Mouse (Mus musculus): ENCODE measurements at regions not wholly inside any gene's neighbourhood (a gene's known extent, or its start where the extent isn't known, plus 50 kb on each side); places are given as distances from the start of the nearest gene placed in this dataset.
A peak's percentile ranks its signal among the peaks of the same experiment; 100 is the strongest.

- no peak overlapping the region for H3K4me2 ChIP-seq (ENCODE audit: low read length)
- H3K9ac ChIP-seq (ENCODE audit: low read depth, low read length): no peak overlapping the region
- ATAC-seq: no peak
- no peaks in the 10 kb centered on the region for H3K36me3 ChIP-seq (ENCODE audit: control insufficient read depth, insufficient read depth, low read length)
- 68% methylated on average over 5 of the region's 5 CpGs for WGBS
- H3K27ac ChIP-seq (ENCODE audit: low read length): no peak overlapping the region
- H3K4me3 ChIP-seq (ENCODE audit: low read depth, low read length): no peak overlapping the region
- no peaks in the 10 kb centered on the region for H3K27me3 ChIP-seq (ENCODE audit: control insufficient read depth, insufficient read depth, low read depth, low read length)
- H3K9me3 ChIP-seq (replicated peaks; ENCODE audit: control insufficient read depth, low read length, poor library complexity, severe bottlenecking): no peaks in the 10 kb centered on the region
- 0 out of 2 replicates have a peak, but pooled peaks cover 3% of the 10 kb centered on the region for H3K4me1 ChIP-seq (ENCODE audit: control insufficient read depth, insufficient read depth, low read length)
Measured at GRCm38 (mm10) chr5:103357558-103357957, 67.4 kb upstream of the Ptpn13 start.

- Histone ChIP-seq H3K4me3 (ENCODE audit: low read depth, low read length) (no peak overlapping the region), H3K27ac (ENCODE audit: low read length) (no peak overlapping the region), H3K36me3 (ENCODE audit: control insufficient read depth, insufficient read depth, low read length) (no peaks in the 10 kb centered on the region), H3K9me3 (replicated peaks; ENCODE audit: control insufficient read depth, low read length, poor library complexity, severe bottlenecking) (peaks cover 3% of the 10 kb centered on the region; the same call in 1 of the 2 replicates), H3K9ac (ENCODE audit: low read depth, low read length) (no peak overlapping the region), H3K4me1 (ENCODE audit: control insufficient read depth, insufficient read depth, low read length) (0 out of 2 replicates have a peak, but pooled peaks cover 3% of the 10 kb centered on the region), H3K4me2 (ENCODE audit: low read length) (no peak overlapping the region), H3K27me3 (ENCODE audit: control insufficient read depth, insufficient read depth, low read depth, low read length) (no peaks in the 10 kb centered on the region)
- ATAC-seq: no peak
- WGBS: 56% methylated on average over 6 of the region's 6 CpGs
Measured at GRCm38 (mm10) chr5:103356500-103356899, 68.5 kb upstream of the Ptpn13 start.

- peaks cover 3% of the 10 kb centered on the region; the same call in 1 of the 2 replicates for H3K9me3 ChIP-seq (replicated peaks; ENCODE audit: control insufficient read depth, low read length, poor library complexity, severe bottlenecking)
- ATAC-seq: peak; percentile 67
- H3K4me3 ChIP-seq (ENCODE audit: low read depth, low read length): peak overlapping the region; percentile 20
- peak overlapping the region; percentile 27; the same call in 1 of the 2 replicates for H3K9ac ChIP-seq (ENCODE audit: low read depth, low read length)
- 12% methylated on average over 21 of the region's 21 CpGs for WGBS
- H3K27me3 ChIP-seq (ENCODE audit: control insufficient read depth, insufficient read depth, low read depth, low read length): no peaks in the 10 kb centered on the region
- 0 out of 2 replicates have a peak, but pooled peaks cover 3% of the 10 kb centered on the region for H3K4me1 ChIP-seq (ENCODE audit: control insufficient read depth, insufficient read depth, low read length)
- peak overlapping the region; percentile 55 for H3K4me2 ChIP-seq (ENCODE audit: low read length)
- no peak overlapping the region for H3K27ac ChIP-seq (ENCODE audit: low read length)
- no peaks in the 10 kb centered on the region for H3K36me3 ChIP-seq (ENCODE audit: control insufficient read depth, insufficient read depth, low read length)
Measured at GRCm38 (mm10) chr5:103355372-103356300, 69.4 kb upstream of the Ptpn13 start.

- Histone ChIP-seq H3K4me1 (ENCODE audit: control insufficient read depth, insufficient read depth, low read length) (peaks cover 9% of the 10 kb centered on the region; the same call in 1 of the 2 replicates), H3K4me3 (ENCODE audit: low read depth, low read length) (no peak overlapping the region), H3K27me3 (ENCODE audit: control insufficient read depth, insufficient read depth, low read depth, low read length) (no peaks in the 10 kb centered on the region), H3K4me2 (ENCODE audit: low read length) (no peak overlapping the region), H3K9me3 (replicated peaks; ENCODE audit: control insufficient read depth, low read length, poor library complexity, severe bottlenecking) (0 out of 2 replicates have a peak, but pooled peaks cover 5% of the 10 kb centered on the region), H3K36me3 (ENCODE audit: control insufficient read depth, insufficient read depth, low read length) (no peaks in the 10 kb centered on the region), H3K9ac (ENCODE audit: low read depth, low read length) (no peak overlapping the region), H3K27ac (ENCODE audit: low read length) (no peak overlapping the region)
- WGBS: 22% methylated on average over 2 of the region's 2 CpGs
- no peak for ATAC-seq
Measured at GRCm38 (mm10) chr5:103343869-103344268, 81.1 kb upstream of the Ptpn13 start.

- peaks cover 18% of the 10 kb centered on the region for H3K4me1 ChIP-seq (ENCODE audit: control insufficient read depth, insufficient read depth, low read length)
- ATAC-seq: no peak
- H3K9ac ChIP-seq (ENCODE audit: low read depth, low read length): no peak overlapping the region
- no peak overlapping the region for H3K4me2 ChIP-seq (ENCODE audit: low read length)
- 0 out of 2 replicates have a peak, but pooled peaks cover 4% of the 10 kb centered on the region for H3K9me3 ChIP-seq (replicated peaks; ENCODE audit: control insufficient read depth, low read length, poor library complexity, severe bottlenecking)
- no peak overlapping the region for H3K27ac ChIP-seq (ENCODE audit: low read length)
- no peaks in the 10 kb centered on the region for H3K27me3 ChIP-seq (ENCODE audit: control insufficient read depth, insufficient read depth, low read depth, low read length)
- H3K36me3 ChIP-seq (ENCODE audit: control insufficient read depth, insufficient read depth, low read length): no peaks in the 10 kb centered on the region
- H3K4me3 ChIP-seq (ENCODE audit: low read depth, low read length): no peak overlapping the region
- 46% methylated on average over 3 of the region's 3 CpGs for WGBS
Measured at GRCm38 (mm10) chr5:103341456-103341855, 83.5 kb upstream of the Ptpn13 start.

GRCm38 (mm10) chr5:103340626-103341025, 84.4 kb upstream of the Ptpn13 start:
- 0 out of 2 replicates have a peak overlapping the region, but pooled peaks have one; percentile 30 for H3K9ac ChIP-seq (ENCODE audit: low read depth, low read length)
- H3K27ac ChIP-seq (ENCODE audit: low read length): no peak overlapping the region; the same call in 1 of the 2 replicates
- no peak overlapping the region for H3K4me3 ChIP-seq (ENCODE audit: low read depth, low read length)
- H3K4me1 ChIP-seq (ENCODE audit: control insufficient read depth, insufficient read depth, low read length): peaks cover 26% of the 10 kb centered on the region
- peak overlapping the region; percentile 9; the same call in 1 of the 2 replicates for H3K4me2 ChIP-seq (ENCODE audit: low read length)
- H3K9me3 ChIP-seq (replicated peaks; ENCODE audit: control insufficient read depth, low read length, poor library complexity, severe bottlenecking): no peaks in the 10 kb centered on the region
- no peaks in the 10 kb centered on the region for H3K36me3 ChIP-seq (ENCODE audit: control insufficient read depth, insufficient read depth, low read length)
- ATAC-seq: no peak
- H3K27me3 ChIP-seq (ENCODE audit: control insufficient read depth, insufficient read depth, low read depth, low read length): no peaks in the 10 kb centered on the region
- WGBS: 30% methylated on average over 9 of the region's 9 CpGs

- Histone ChIP-seq H3K27ac (ENCODE audit: low read length) (0 out of 2 replicates have a peak overlapping the region, but pooled peaks have one; percentile 55), H3K36me3 (ENCODE audit: control insufficient read depth, insufficient read depth, low read length) (no peaks in the 10 kb centered on the region), H3K9me3 (replicated peaks; ENCODE audit: control insufficient read depth, low read length, poor library complexity, severe bottlenecking) (no peaks in the 10 kb centered on the region), H3K9ac (ENCODE audit: low read depth, low read length) (peak overlapping the region; percentile 48; the same call in 1 of the 2 replicates), H3K27me3 (ENCODE audit: control insufficient read depth, insufficient read depth, low read depth, low read length) (no peaks in the 10 kb centered on the region), H3K4me2 (ENCODE audit: low read length) (peak overlapping the region; percentile 44), H3K4me3 (ENCODE audit: low read depth, low read length) (no peak overlapping the region), H3K4me1 (ENCODE audit: control insufficient read depth, insufficient read depth, low read length) (peaks cover 26% of the 10 kb centered on the region)
- peak; percentile 69 for ATAC-seq
- 13% methylated on average over 11 of the region's 11 CpGs for WGBS
Measured at GRCm38 (mm10) chr5:103336689-103337490, 88.1 kb upstream of the Ptpn13 start.

GRCm38 (mm10) chr5:103335916-103336688, 88.9 kb upstream of the Ptpn13 start:
- Histone ChIP-seq H3K4me1 (ENCODE audit: control insufficient read depth, insufficient read depth, low read length) (peaks cover 25% of the 10 kb centered on the region), H3K27me3 (ENCODE audit: control insufficient read depth, insufficient read depth, low read depth, low read length) (no peaks in the 10 kb centered on the region), H3K4me2 (ENCODE audit: low read length) (peak overlapping the region; percentile 44), H3K4me3 (ENCODE audit: low read depth, low read length) (no peak overlapping the region), H3K9ac (ENCODE audit: low read depth, low read length) (peak overlapping the region; percentile 48; the same call in 1 of the 2 replicates), H3K36me3 (ENCODE audit: control insufficient read depth, insufficient read depth, low read length) (no peaks in the 10 kb centered on the region), H3K9me3 (replicated peaks; ENCODE audit: control insufficient read depth, low read length, poor library complexity, severe bottlenecking) (no peaks in the 10 kb centered on the region), H3K27ac (ENCODE audit: low read length) (peak overlapping the region; percentile 55; the same call in 1 of the 2 replicates)
- peak; percentile 54; the same call in 1 of the 2 replicates for ATAC-seq
- WGBS: 8% methylated on average over 12 of the region's 12 CpGs
